Mouse (Mus musculus) myocyte (in vitro differentiated cells): ENCODE data around the gene Lamc3.

Experiments
- CEBPB ChIP-seq: IDR thresholded peaks from 2 replicates; pipeline ENCODE4 v1.6.1; 2011; ENCODE audit warnings: mild to moderate bottlenecking, moderate library complexity; ENCODE audit not compliant: poor library complexity, insufficient read depth, severe bottlenecking
- MAX ChIP-seq: IDR thresholded peaks from one replicate; pipeline ENCODE4 v1.6.1; 2011; ENCODE audit warnings: low read depth, mild to moderate bottlenecking, control low read depth
- POLR2AphosphoS2 ChIP-seq: IDR thresholded peaks from one replicate; pipeline ENCODE4 v1.6.1; 2011; ENCODE audit warnings: low read depth, control low read depth; ENCODE audit not compliant: insufficient read length

DNA sequence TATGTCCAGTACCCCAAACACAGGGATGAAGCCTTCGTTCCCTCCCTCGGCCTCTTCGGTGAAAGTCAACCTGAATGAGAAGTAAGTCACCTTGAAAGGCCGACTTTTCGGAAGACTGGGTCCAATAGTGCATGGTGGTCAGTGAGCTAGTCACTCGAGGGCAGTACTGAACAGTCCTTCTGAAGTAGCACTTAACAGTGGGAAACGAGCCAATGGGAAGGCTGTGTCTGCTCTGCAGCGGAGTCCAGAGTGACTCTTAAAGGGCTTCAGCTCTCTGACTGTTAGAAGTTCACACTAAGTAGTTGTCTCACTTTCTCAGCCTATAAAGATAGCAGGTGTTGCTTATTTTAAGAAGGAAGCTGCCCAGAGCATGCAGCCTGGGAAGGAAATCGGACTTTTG is 107.8 kb downstream of the Lamc3 start:
- TF ChIP-seq CEBPB (no peak), POLR2AphosphoS2 (no peak), MAX (no peak)
